Mouse (Mus musculus) ES-Bruce4 (cell line): Measurements from ENCODE around the gene Tspan4.

Experiments
- CTCF ChIP-seq: IDR thresholded peaks from one replicate; pipeline ENCODE4 v1.8.1; 2011; ENCODE audit warnings: low read depth, low read length
- EP300 ChIP-seq: IDR thresholded peaks from 2 replicates; pipeline ENCODE4 v1.6.1; 2011; ENCODE audit warnings: low read depth, low read length; ENCODE audit not compliant: insufficient read depth
- POLR2A ChIP-seq: IDR thresholded peaks from one replicate; pipeline ENCODE4 v1.8.1; 2011; ENCODE audit warnings: low read length; ENCODE audit not compliant: insufficient read depth

GRCm38 (mm10) chr7:141461521-141462332 is 13.3 kb upstream of the Tspan4 start:
- no peak for TF ChIP-seq EP300
- no peak for TF ChIP-seq CTCF
- TF ChIP-seq POLR2A, result no peak
